Mouse (Mus musculus): ENCODE results near the gene Osbpl8. TPM values are rescaled to one million over a fixed set of nuclear protein-coding genes. Genes with fewer than 3 reads are reported as not detected.

Gene Osbpl8
- total RNA-seq (2014; rRNA removed) = 81.1 and 89.5 TPM in 2 replicates
- 11.7 and 16.6 TPM in 2 replicates for polyA plus RNA-seq (2015; fragmentation: Nextera tagmentation; extraction: Ambion mirVana)

GRCm38 (mm10) chr10:111164304-111165218 is at the start of gene Osbpl8:
TSS of gene Osbpl8 (plus strand) at chr10:111164752.
- peak; percentile 98 for DNase-seq
- H3K36me3 ChIP-seq (ENCODE audit: insufficient read depth) = no peaks in the 10 kb centered on the region
- 2% methylated on average over 73 of the region's 84 CpGs for WGBS

GRCm38 (mm10) chr10:111117198-111117845 is 47.2 kb upstream of the Osbpl8 start:
- H3K27ac ChIP-seq (ENCODE audit: low read depth, low read length) = no peak overlapping the region
- H3K9ac ChIP-seq = no peak overlapping the region
- WGBS = 41% methylated on average over 7 of the region's 7 CpGs
- ATAC-seq = no peak
- no peaks in the 10 kb centered on the region for H3K4me1 ChIP-seq (ENCODE audit: insufficient read depth)
- H3K4me3 ChIP-seq (ENCODE audit: low read depth, low read length) = no peak overlapping the region
- no peaks in the 10 kb centered on the region for H3K36me3 ChIP-seq (ENCODE audit: insufficient read depth)
- DNase-seq = no peak
- no peak overlapping the region for H3K4me2 ChIP-seq (ENCODE audit: low read depth)
- TF ChIP-seq CTCF (IDR thresholded peaks at IDR 0.05; ENCODE audit: low read depth) = no peak
- no peaks in the 10 kb centered on the region for H3K9me3 ChIP-seq (ENCODE audit: low read length)
- H3K27me3 ChIP-seq (ENCODE audit: insufficient read depth, low read length) = no peaks in the 10 kb centered on the region

More at GRCm38 (mm10) chr10:111164304-111165218, at the start of gene Osbpl8:
- peak; percentile 94 for ATAC-seq
- peak within 1 kb of the TSS; percentile 67 for H3K4me2 ChIP-seq (ENCODE audit: low read depth)
- peak within 1 kb of the TSS; percentile 92 for H3K4me3 ChIP-seq (ENCODE audit: low read depth, low read length)
- H3K27ac ChIP-seq (ENCODE audit: low read depth, low read length) = peak within 1 kb of the TSS; percentile 94
- no peaks in the 10 kb centered on the region for H3K9me3 ChIP-seq (ENCODE audit: low read length)
- TF ChIP-seq CTCF (IDR thresholded peaks at IDR 0.05; ENCODE audit: low read depth) = peak; percentile 20; the same call in 1 of the 2 replicates
- H3K9ac ChIP-seq = peak within 1 kb of the TSS; percentile 94
- no peaks in the 10 kb centered on the region for H3K27me3 ChIP-seq (ENCODE audit: insufficient read depth, low read length)
- H3K4me1 ChIP-seq (ENCODE audit: insufficient read depth) = peaks cover 10% of the 10 kb centered on the region

GRCm38 (mm10) chr10:111118292-111118691 is 46.3 kb upstream of the Osbpl8 start:
- WGBS = 77% methylated on average over 9 of the region's 9 CpGs
- Histone ChIP-seq H3K4me2 (ENCODE audit: low read depth) (no peak overlapping the region), H3K27ac (ENCODE audit: low read depth, low read length) (no peak overlapping the region), H3K27me3 (ENCODE audit: insufficient read depth, low read length) (no peaks in the 10 kb centered on the region), H3K4me1 (ENCODE audit: insufficient read depth) (no peaks in the 10 kb centered on the region), H3K4me3 (ENCODE audit: low read depth, low read length) (no peak overlapping the region), H3K36me3 (ENCODE audit: insufficient read depth) (no peaks in the 10 kb centered on the region), H3K9ac (no peak overlapping the region), H3K9me3 (ENCODE audit: low read length) (no peaks in the 10 kb centered on the region)
- no peak for TF ChIP-seq CTCF (IDR thresholded peaks at IDR 0.05; ENCODE audit: low read depth)
- DNase-seq = no peak
- ATAC-seq = peak; percentile 29; the same call in 1 of the 2 replicates

- DNase-seq = no peak
- WGBS = 61% methylated on average over 3 of the region's 3 CpGs
Measured at GRCm38 (mm10) chr10:111118991-111119650, 45.4 kb upstream of the Osbpl8 start.

GRCm38 (mm10) chr10:111119756-111120155 is 44.8 kb upstream of the Osbpl8 start:
- H3K9ac ChIP-seq = no peak overlapping the region
- H3K27me3 ChIP-seq (ENCODE audit: insufficient read depth, low read length) = no peaks in the 10 kb centered on the region
- TF ChIP-seq CTCF (IDR thresholded peaks at IDR 0.05; ENCODE audit: low read depth) = no peak
- no peak overlapping the region for H3K27ac ChIP-seq (ENCODE audit: low read depth, low read length)
- H3K4me2 ChIP-seq (ENCODE audit: low read depth) = no peak overlapping the region
- ATAC-seq = no peak
- no peak overlapping the region for H3K4me3 ChIP-seq (ENCODE audit: low read depth, low read length)
- H3K4me1 ChIP-seq (ENCODE audit: insufficient read depth) = no peaks in the 10 kb centered on the region
- DNase-seq = no peak
- no peaks in the 10 kb centered on the region for H3K36me3 ChIP-seq (ENCODE audit: insufficient read depth)
- H3K9me3 ChIP-seq (ENCODE audit: low read length) = no peaks in the 10 kb centered on the region

More at GRCm38 (mm10) chr10:111118991-111119650, 45.4 kb upstream of the Osbpl8 start:
- H3K27me3 ChIP-seq (ENCODE audit: insufficient read depth, low read length) = no peaks in the 10 kb centered on the region
- H3K9ac ChIP-seq = no peak overlapping the region
- no peak for ATAC-seq
- H3K27ac ChIP-seq (ENCODE audit: low read depth, low read length) = no peak overlapping the region
- no peaks in the 10 kb centered on the region for H3K9me3 ChIP-seq (ENCODE audit: low read length)
- H3K36me3 ChIP-seq (ENCODE audit: insufficient read depth) = no peaks in the 10 kb centered on the region
- no peaks in the 10 kb centered on the region for H3K4me1 ChIP-seq (ENCODE audit: insufficient read depth)
- TF ChIP-seq CTCF (IDR thresholded peaks at IDR 0.05; ENCODE audit: low read depth) = no peak
- no peak overlapping the region for H3K4me3 ChIP-seq (ENCODE audit: low read depth, low read length)
- no peak overlapping the region for H3K4me2 ChIP-seq (ENCODE audit: low read depth)

GRCm38 (mm10) chr10:111122864-111123398 is 41.6 kb upstream of the Osbpl8 start:
- Histone ChIP-seq H3K9ac (no peak overlapping the region), H3K27ac (ENCODE audit: low read depth, low read length) (no peak overlapping the region), H3K4me2 (ENCODE audit: low read depth) (no peak overlapping the region), H3K36me3 (ENCODE audit: insufficient read depth) (no peaks in the 10 kb centered on the region), H3K4me3 (ENCODE audit: low read depth, low read length) (no peak overlapping the region), H3K27me3 (ENCODE audit: insufficient read depth, low read length) (no peaks in the 10 kb centered on the region), H3K9me3 (ENCODE audit: low read length) (no peaks in the 10 kb centered on the region), H3K4me1 (ENCODE audit: insufficient read depth) (no peaks in the 10 kb centered on the region)
- no peak for DNase-seq
- no peak for ATAC-seq
- no peak for TF ChIP-seq CTCF (IDR thresholded peaks at IDR 0.05; ENCODE audit: low read depth)
- WGBS = 79% methylated on average over 10 of the region's 10 CpGs
